Mouse (Mus musculus) telencephalon, adult 2 months (tissue): ENCODE measurements around the gene Elmo1.

Experiments used
- DNase-seq: peaks from one replicate; pipeline ENCODE4 v3.0.0-alpha.2; 2011; ENCODE audit warnings: low read depth, low spot score

Elmo1 gene

GRCm38 (mm10) chr13:20157059-20157458 is 66.7 kb downstream of the Elmo1 start:
- DNase-seq = no peak

GRCm38 (mm10) chr13:20157529-20157928 is 67.1 kb downstream of the Elmo1 start:
- DNase-seq = no peak

GRCm38 (mm10) chr13:20163339-20163954 is 73.1 kb downstream of the Elmo1 start:
- DNase-seq = no peak

GRCm38 (mm10) chr13:20164837-20165236 is 74.4 kb downstream of the Elmo1 start:
- no peak for DNase-seq

DNA sequence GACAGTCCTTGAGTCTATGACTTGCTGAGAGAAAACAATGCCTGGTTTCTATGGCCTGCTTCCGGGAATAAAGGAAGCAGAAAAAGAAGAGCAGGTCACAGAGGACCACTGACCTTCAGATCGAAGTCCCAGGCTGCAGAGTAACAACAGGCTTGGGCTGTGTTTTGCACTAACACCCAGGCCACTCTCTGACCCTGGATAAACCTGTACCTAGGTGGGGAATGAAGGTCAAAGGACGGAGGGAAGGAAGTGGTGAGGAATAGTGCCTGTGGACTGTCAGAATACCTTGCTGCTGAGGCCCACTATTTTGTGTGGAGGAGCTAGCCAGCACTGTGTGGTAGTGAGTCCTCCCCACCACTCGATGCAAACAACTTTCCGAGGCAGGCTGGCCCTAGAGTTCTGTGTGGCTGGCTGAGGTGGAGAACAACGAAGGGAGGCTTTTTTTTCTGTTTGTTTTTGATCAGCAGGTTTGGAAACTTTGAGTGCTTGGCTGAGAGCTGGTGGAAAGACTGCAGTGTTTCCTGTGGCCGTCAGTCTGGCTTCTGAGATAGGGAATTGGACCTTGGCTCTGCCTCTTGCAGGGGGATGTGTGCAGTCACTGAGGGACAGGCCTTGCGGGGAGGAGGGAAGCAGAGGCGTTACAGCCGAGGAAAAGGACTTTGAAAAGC is 83.7 kb downstream of the Elmo1 start:
- DNase-seq = no peak

- DNase-seq = no peak
These were observed 84.4 kb downstream of the Elmo1 start for GRCm38 (mm10) chr13:20174655-20175280.

- DNase-seq = no peak
These were observed 90.3 kb downstream of the Elmo1 start for GRCm38 (mm10) chr13:20180738-20181137.

DNA sequence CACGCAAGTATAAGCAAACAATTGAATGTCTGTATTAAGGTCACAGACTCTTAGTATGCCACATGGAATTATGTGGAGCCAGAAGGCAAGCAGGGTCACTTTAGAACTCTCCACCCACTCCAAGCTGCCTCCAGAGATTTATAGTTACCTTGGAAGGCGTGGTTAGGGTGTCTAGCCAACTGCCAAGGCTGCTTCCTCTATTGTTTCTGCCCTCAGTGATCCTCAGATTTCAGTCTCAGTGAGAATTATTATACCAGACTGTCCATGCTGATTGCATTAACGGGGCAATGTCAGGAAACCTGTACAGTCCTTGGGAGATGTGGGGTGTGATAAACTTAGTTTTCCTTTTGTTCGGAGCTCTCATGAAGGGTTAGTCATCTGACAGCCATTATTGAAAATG is 90.9 kb downstream of the Elmo1 start:
- no peak for DNase-seq

GRCm38 (mm10) chr13:20182239-20182825 is 91.9 kb downstream of the Elmo1 start:
- no peak for DNase-seq

DNA sequence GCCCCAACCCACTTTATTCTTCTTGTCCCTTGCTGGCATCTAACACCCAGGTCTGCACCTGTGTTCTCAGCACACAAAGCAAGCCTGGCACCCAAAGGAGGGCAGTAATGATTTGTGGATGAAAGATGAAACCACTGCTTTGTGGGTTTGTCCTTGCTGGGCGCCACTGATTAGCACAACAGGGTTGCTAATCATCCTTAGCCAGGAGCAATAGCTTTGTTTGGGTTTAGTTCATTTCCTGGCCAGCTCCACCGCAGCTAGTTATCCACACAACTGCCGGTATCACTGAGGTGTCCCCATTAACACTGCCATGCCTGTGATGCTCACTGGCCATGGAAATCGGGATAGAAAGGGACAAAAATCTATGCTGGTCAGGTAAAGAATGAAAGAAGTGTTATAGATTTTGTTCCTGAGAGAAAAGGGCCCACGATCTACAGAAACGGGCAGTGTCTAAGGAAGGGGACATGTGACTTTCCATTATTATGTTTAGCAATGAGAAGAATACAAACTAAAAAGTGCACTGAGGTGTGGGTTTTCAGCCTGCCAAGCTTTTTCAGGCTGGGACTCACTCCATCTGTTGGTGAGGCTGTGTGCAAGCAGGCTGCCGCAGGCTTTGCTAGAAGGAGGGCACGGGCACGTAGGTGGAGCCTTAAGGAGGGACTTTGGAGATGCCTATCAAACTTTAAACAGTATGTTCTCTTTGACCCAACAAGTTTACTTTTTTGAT is 93.3 kb downstream of the Elmo1 start:
- peak; percentile 51 for DNase-seq

- DNase-seq = no peak
These were observed 94.0 kb downstream of the Elmo1 start for GRCm38 (mm10) chr13:20184239-20185033.

DNA sequence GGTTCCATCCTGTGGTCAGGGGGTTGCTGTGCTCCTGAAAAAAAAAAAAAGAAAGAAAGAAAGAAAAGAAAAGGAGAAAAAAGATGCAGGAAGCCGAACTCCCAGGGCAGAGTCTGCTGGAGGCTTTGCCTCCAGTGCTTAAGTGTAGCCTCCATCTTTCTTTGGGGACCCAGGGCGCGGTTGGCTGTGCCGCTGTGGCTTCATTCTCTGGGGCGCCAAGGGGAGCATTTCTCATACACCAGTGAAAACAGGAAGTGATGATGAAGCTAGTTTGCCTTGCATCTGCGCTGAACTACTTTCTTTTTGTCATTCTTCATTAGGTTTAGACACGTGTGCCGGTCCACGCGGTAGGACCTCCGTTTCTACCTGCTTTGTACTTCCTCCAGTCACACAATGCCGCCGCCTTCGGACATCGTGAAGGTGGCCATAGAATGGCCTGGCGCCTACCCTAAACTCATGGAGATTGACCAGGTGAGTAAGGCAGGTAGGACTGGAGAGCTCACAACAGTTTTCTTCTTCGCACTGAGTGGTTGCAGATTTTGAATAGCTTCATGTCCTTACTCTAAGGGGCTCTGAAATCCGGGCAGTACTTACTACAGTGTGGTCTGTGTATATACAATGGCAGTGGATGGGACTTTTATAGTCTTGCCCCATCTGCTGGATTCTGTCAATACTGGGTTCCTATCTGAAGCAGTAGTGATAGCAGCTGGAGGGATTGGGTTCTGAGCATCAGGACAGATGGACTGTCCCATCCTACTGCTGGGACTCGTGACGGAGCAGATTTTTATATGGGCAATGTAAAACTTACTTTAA is 94.8 kb downstream of the Elmo1 start:
- no peak for DNase-seq

GRCm38 (mm10) chr13:20185847-20186213 is 95.4 kb downstream of the Elmo1 start:
- DNase-seq = no peak

DNA sequence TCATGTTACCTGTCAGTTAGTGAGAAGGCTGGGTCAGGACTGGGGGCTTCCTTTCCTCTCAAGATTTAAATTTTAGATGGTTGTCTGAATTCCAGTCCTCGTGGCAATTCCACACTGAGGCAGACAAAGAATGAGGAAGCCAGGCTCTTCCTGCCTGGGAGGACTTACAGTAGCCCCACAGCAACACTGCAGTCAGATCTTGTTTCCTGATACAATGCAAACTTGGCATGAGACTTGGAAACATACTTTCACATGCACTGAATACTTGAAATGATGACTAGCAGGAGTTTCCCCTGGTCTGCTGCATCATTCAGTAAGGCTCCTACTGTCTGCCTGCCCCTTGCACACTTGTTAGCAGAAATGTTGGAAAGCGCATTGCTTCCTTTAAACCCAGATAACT is 97.3 kb downstream of the Elmo1 start:
- no peak for DNase-seq

- DNase-seq = no peak
These were observed 101.7 kb downstream of the Elmo1 start for GRCm38 (mm10) chr13:20192009-20192584.

DNA sequence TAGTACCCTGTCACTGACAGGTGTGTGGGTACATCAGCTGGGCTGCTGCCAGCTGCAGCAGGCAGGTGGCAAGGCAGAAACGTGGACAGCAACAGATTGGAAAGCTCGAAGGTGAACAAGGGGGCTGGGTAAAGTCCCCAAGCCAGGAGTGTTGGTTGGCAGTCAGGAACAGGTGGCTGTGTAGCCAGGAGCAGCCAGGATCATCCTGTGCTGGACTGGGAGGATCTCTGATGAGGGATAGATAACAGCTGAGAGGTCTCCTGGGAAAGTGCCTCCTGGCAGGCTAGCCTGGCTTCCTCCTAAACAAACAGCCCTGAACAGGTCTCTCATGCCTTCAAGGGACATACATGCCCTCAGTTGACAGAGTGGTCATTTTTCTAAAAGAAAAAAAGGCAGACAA is 110.2 kb downstream of the Elmo1 start:
- DNase-seq = no peak

GRCm38 (mm10) chr13:20202617-20203016 is 112.2 kb downstream of the Elmo1 start:
- no peak for DNase-seq

DNA sequence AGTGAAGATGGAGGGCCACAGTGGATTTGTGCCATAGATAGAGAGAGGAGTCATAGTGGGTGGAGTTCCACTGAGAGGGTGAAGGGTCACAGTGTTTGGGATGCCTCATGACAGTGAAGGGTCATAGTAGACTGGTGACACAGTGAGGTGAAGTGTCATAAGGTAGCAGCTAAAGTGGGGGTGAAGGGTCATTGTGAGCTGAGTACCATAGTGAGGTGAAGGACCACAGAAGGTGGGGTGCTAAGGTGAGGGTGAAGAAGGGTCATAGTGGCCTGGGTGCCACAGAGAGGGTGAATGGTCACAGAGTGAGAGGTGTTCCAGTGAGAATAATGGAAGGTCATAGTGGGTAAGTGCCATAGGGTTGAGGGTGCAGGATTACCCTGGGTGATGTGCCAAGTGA is 113.8 kb downstream of the Elmo1 start:
- no peak for DNase-seq

- DNase-seq = no peak
These were observed 114.8 kb downstream of the Elmo1 start for GRCm38 (mm10) chr13:20205007-20205745.
